Mouse (Mus musculus): ENCODE measurements around the gene Ptprt. TPM values are rescaled to one million over a fixed set of nuclear protein-coding genes. Genes with fewer than 3 reads are reported as not detected.

Ptprt gene
- polyA plus RNA-seq, 1 experiment from 2014 or later = 0.61 TPM

DNA sequence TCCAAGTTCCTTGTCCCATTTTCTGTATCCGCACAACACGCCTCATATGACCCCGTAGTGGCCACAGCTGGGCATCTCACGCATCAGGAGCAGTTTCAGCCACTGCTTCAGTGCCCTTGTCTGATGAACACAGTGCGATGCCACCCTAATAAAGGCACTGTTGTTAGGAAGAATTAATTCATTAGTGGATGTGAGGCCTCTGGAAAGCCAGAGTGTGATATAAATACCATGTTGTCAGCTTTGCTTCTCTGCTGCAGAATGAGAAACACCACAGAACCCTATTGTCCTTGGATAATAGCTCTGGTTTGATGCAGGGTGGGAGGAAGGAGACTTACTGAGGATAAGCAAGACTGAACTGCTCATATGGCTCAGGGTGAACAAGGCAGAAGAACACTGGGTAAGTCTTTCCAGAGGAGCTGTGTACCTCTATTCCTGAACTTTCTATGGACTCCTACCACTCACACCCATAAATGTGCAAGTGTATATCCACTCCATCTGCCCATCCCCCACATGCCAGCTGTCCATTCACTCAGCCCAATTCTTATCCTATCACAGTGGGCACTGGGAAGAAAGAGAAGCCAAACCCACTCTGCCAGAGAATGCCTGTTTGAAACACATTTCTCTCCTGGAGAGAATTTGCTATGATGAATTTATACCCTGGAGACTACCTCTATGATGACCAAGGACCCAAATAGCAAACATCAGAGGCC lies 582.2 kb downstream of the Ptprt start:
- H3K4me2 ChIP-seq (ENCODE audit: low read length) = no peak overlapping the region
- H3K36me3 ChIP-seq (ENCODE audit: control insufficient read depth, insufficient read depth, low read length) = no peaks in the 10 kb centered on the region
- ATAC-seq (ENCODE audit: insufficient number of reproducible peaks, insufficient read depth, low FRiP score, low read depth) = no peak
- no peaks in the 10 kb centered on the region for H3K9me3 ChIP-seq (ENCODE audit: control insufficient read depth, low read length)
- no peaks in the 10 kb centered on the region for H3K27me3 ChIP-seq (ENCODE audit: control insufficient read depth, insufficient read depth, low read length)
- no peak overlapping the region for H3K4me3 ChIP-seq (ENCODE audit: control insufficient read depth in 1 of 2, insufficient read depth in 1 of 2, low read depth in 1 of 2, low read length in 2 of 2)
- 88% methylated on average over 5 of the region's 5 CpGs for WGBS
- no peak overlapping the region for H3K9ac ChIP-seq (ENCODE audit: low read length)
- no peak overlapping the region for H3K27ac ChIP-seq (replicated peaks in 1 of 2; ENCODE audit: control insufficient read depth in 1 of 2, insufficient read depth in 1 of 2, low read depth in 2 of 2, low read length in 2 of 2)
- no peaks in the 10 kb centered on the region for H3K4me1 ChIP-seq (ENCODE audit: control insufficient read depth in 2 of 2, insufficient read depth in 2 of 2, low read length in 2 of 2)

GRCm38 (mm10) chr2:162052816-162053215 lies 608.1 kb downstream of the Ptprt start:
- WGBS = 94% methylated on average over 3 of the region's 3 CpGs

DNA sequence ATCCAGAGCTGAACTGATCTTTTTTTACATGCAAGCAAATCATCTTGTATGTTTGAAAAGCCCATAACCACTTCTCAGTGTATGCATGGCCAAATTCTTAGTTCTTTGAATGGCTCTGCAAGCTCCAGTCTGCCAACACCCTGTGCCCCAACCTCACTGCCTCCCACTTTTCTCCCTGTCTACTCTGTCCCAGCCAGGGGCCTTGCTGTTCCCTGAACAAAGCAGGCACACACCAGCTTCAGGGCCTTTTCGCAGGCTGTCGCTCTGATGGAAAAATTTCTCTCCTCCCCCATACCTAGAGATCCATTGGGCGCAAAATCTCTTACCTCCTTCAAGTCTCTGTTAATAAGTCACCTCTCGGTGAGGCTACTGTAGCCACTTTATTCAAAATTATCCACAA lies 610.7 kb downstream of the Ptprt start:
- ATAC-seq (ENCODE audit: insufficient number of reproducible peaks, insufficient read depth, low FRiP score, low read depth) = no peak
- 78% methylated on average over 4 of the region's 4 CpGs for WGBS
- Histone ChIP-seq H3K27ac (replicated peaks in 1 of 2; ENCODE audit: control insufficient read depth in 1 of 2, insufficient read depth in 1 of 2, low read depth in 2 of 2, low read length in 2 of 2) (no peak overlapping the region), H3K9me3 (ENCODE audit: control insufficient read depth, low read length) (0 out of 2 replicates have a peak, but pooled peaks cover 5% of the 10 kb centered on the region), H3K4me1 (ENCODE audit: control insufficient read depth in 2 of 2, insufficient read depth in 2 of 2, low read length in 2 of 2) (no peaks in the 10 kb centered on the region), H3K4me2 (ENCODE audit: low read length) (no peak overlapping the region), H3K27me3 (ENCODE audit: control insufficient read depth, insufficient read depth, low read length) (no peaks in the 10 kb centered on the region), H3K9ac (ENCODE audit: low read length) (no peak overlapping the region), H3K36me3 (ENCODE audit: control insufficient read depth, insufficient read depth, low read length) (no peaks in the 10 kb centered on the region), H3K4me3 (ENCODE audit: control insufficient read depth in 1 of 2, insufficient read depth in 1 of 2, low read depth in 1 of 2, low read length in 2 of 2) (no peak overlapping the region)

More at GRCm38 (mm10) chr2:162052816-162053215, 608.1 kb downstream of the Ptprt start:
- Histone ChIP-seq H3K36me3 (ENCODE audit: control insufficient read depth, insufficient read depth, low read length) (no peaks in the 10 kb centered on the region), H3K9ac (ENCODE audit: low read length) (no peak overlapping the region), H3K9me3 (ENCODE audit: control insufficient read depth, low read length) (0 out of 2 replicates have a peak, but pooled peaks cover 5% of the 10 kb centered on the region), H3K27ac (replicated peaks in 1 of 2; ENCODE audit: control insufficient read depth in 1 of 2, insufficient read depth in 1 of 2, low read depth in 2 of 2, low read length in 2 of 2) (no peak overlapping the region), H3K4me1 (ENCODE audit: control insufficient read depth in 2 of 2, insufficient read depth in 2 of 2, low read length in 2 of 2) (no peaks in the 10 kb centered on the region), H3K4me3 (ENCODE audit: control insufficient read depth in 1 of 2, insufficient read depth in 1 of 2, low read depth in 1 of 2, low read length in 2 of 2) (no peak overlapping the region), H3K4me2 (ENCODE audit: low read length) (no peak overlapping the region), H3K27me3 (ENCODE audit: control insufficient read depth, insufficient read depth, low read length) (no peaks in the 10 kb centered on the region)
- no peak for ATAC-seq (ENCODE audit: insufficient number of reproducible peaks, insufficient read depth, low FRiP score, low read depth)

- Histone ChIP-seq H3K4me2 (ENCODE audit: low read length) (no peak overlapping the region), H3K9me3 (ENCODE audit: control insufficient read depth, low read length) (no peaks in the 10 kb centered on the region), H3K4me3 (ENCODE audit: control insufficient read depth in 1 of 2, insufficient read depth in 1 of 2, low read depth in 1 of 2, low read length in 2 of 2) (no peak overlapping the region), H3K27me3 (ENCODE audit: control insufficient read depth, insufficient read depth, low read length) (no peaks in the 10 kb centered on the region), H3K36me3 (ENCODE audit: control insufficient read depth, insufficient read depth, low read length) (no peaks in the 10 kb centered on the region), H3K27ac (replicated peaks in 1 of 2; ENCODE audit: control insufficient read depth in 1 of 2, insufficient read depth in 1 of 2, low read depth in 2 of 2, low read length in 2 of 2) (no peak overlapping the region), H3K4me1 (ENCODE audit: control insufficient read depth in 2 of 2, insufficient read depth in 2 of 2, low read length in 2 of 2) (no peaks in the 10 kb centered on the region), H3K9ac (ENCODE audit: low read length) (no peak overlapping the region)
- ATAC-seq (ENCODE audit: insufficient number of reproducible peaks, insufficient read depth, low FRiP score, low read depth) = no peak
- WGBS = 46% methylated on average over 4 of the region's 4 CpGs
Measured at GRCm38 (mm10) chr2:162035615-162036014, 625.3 kb downstream of the Ptprt start.

DNA sequence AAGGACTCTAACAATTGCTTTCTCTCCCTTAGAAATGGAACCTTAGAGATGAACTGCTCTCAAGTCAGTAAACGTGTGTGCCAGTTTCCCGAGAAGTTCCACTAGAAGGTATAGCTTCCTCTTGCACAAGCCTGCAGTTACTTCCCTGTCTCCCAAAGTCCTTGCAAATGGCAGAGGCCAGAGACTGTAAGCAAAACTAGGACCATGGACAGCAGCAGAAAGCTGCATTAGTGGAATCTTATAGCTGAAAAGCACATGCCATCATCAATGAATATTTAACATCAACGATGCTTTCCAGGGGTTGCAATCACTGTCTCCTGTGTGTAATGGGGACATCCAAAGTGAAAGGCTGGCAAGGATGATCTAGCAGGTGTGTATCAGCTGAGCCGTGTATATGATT lies 629.3 kb downstream of the Ptprt start:
- WGBS = 59% methylated on average over 4 of the region's 4 CpGs
- Histone ChIP-seq H3K4me1 (ENCODE audit: control insufficient read depth in 2 of 2, insufficient read depth in 2 of 2, low read length in 2 of 2) (no peaks in the 10 kb centered on the region), H3K9me3 (ENCODE audit: control insufficient read depth, low read length) (no peaks in the 10 kb centered on the region), H3K27me3 (ENCODE audit: control insufficient read depth, insufficient read depth, low read length) (no peaks in the 10 kb centered on the region), H3K27ac (replicated peaks in 1 of 2; ENCODE audit: control insufficient read depth in 1 of 2, insufficient read depth in 1 of 2, low read depth in 2 of 2, low read length in 2 of 2) (no peak overlapping the region), H3K9ac (ENCODE audit: low read length) (no peak overlapping the region), H3K4me2 (ENCODE audit: low read length) (no peak overlapping the region), H3K4me3 (ENCODE audit: control insufficient read depth in 1 of 2, insufficient read depth in 1 of 2, low read depth in 1 of 2, low read length in 2 of 2) (no peak overlapping the region), H3K36me3 (ENCODE audit: control insufficient read depth, insufficient read depth, low read length) (no peaks in the 10 kb centered on the region)
- ATAC-seq (ENCODE audit: insufficient number of reproducible peaks, insufficient read depth, low FRiP score, low read depth) = no peak

DNA sequence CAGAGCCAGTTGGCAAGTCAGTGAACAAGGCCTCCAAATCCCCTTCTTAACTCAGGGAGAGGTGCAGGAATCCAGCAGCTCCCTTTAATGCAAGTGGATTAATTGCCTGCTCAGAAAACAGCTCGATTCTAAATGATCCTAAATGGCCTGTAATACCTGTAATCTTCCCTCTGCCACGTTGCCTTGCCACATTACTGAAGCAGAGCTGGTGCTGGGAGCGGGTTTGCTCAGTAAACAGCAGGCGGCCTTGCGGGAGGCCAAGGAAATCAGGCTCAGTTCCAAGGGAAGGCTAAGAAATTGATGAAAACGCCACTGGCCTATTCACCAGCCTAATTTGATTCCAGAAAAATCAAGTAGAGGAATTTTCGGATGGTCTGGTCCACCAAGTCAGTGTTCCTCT lies 659.9 kb downstream of the Ptprt start:
- no peaks in the 10 kb centered on the region for H3K27me3 ChIP-seq (ENCODE audit: control insufficient read depth, insufficient read depth, low read length)
- H3K9ac ChIP-seq (ENCODE audit: low read length) = no peak overlapping the region
- no peak for ATAC-seq (ENCODE audit: insufficient number of reproducible peaks, insufficient read depth, low FRiP score, low read depth)
- H3K4me2 ChIP-seq (ENCODE audit: low read length) = no peak overlapping the region
- 63% methylated on average over 7 of the region's 7 CpGs for WGBS
- no peaks in the 10 kb centered on the region for H3K4me1 ChIP-seq (ENCODE audit: control insufficient read depth in 2 of 2, insufficient read depth in 2 of 2, low read length in 2 of 2)
- no peak overlapping the region for H3K4me3 ChIP-seq (ENCODE audit: control insufficient read depth in 1 of 2, insufficient read depth in 1 of 2, low read depth in 1 of 2, low read length in 2 of 2)
- H3K27ac ChIP-seq (replicated peaks in 1 of 2; ENCODE audit: control insufficient read depth in 1 of 2, insufficient read depth in 1 of 2, low read depth in 2 of 2, low read length in 2 of 2) = no peak overlapping the region
- H3K36me3 ChIP-seq (ENCODE audit: control insufficient read depth, insufficient read depth, low read length) = no peaks in the 10 kb centered on the region
- no peaks in the 10 kb centered on the region for H3K9me3 ChIP-seq (ENCODE audit: control insufficient read depth, low read length)

- Histone ChIP-seq H3K27me3 (ENCODE audit: control insufficient read depth, insufficient read depth, low read length) (no peaks in the 10 kb centered on the region), H3K9ac (ENCODE audit: low read length) (no peak overlapping the region), H3K9me3 (ENCODE audit: control insufficient read depth, low read length) (no peaks in the 10 kb centered on the region), H3K36me3 (ENCODE audit: control insufficient read depth, insufficient read depth, low read length) (no peaks in the 10 kb centered on the region), H3K27ac (replicated peaks in 1 of 2; ENCODE audit: control insufficient read depth in 1 of 2, insufficient read depth in 1 of 2, low read depth in 2 of 2, low read length in 2 of 2) (no peak overlapping the region), H3K4me1 (ENCODE audit: control insufficient read depth in 2 of 2, insufficient read depth in 2 of 2, low read length in 2 of 2) (no peaks in the 10 kb centered on the region), H3K4me3 (ENCODE audit: control insufficient read depth in 1 of 2, insufficient read depth in 1 of 2, low read depth in 1 of 2, low read length in 2 of 2) (no peak overlapping the region), H3K4me2 (ENCODE audit: low read length) (no peak overlapping the region)
- ATAC-seq (ENCODE audit: insufficient number of reproducible peaks, insufficient read depth, low FRiP score, low read depth) = no peak
- WGBS = 71% methylated on average over 3 of the region's 3 CpGs
Measured at GRCm38 (mm10) chr2:161982311-161982710, 678.6 kb downstream of the Ptprt start.

Measured in heart, embryonic 14.5 days (tissue).